Mouse (Mus musculus): ENCODE measurements at regions not wholly inside any gene's neighbourhood (a gene's known extent, or its start where the extent isn't known, plus 50 kb on each side); places are given as distances from the start of the nearest gene placed in this dataset.

DNA sequence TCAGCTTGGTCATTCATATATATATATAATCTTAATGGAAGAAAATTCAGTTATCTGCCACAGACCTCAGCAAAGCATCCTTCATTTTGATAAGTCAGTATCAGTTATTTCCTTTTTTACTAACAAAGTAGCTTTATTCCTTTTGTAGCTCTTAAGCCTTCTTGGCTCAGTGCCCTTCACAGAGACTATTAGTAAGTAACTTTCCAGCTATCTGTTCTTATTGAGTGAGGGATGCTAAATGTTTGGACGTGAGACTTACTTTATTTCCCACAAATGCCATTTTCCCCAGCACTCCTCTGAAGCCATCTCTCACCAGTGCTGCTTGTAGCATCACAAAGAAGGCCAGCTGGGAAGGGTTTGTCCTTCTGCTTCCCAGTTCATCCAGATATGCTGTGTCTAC, 209.8 kb downstream of the Dact1 start:
- TF ChIP-seq CTCF (IDR thresholded peaks at IDR 0.05; ENCODE audit: extremely low read depth, insufficient read length, insufficient replicate concordance, low read depth, low read length) (no peak), POLR2A (IDR thresholded peaks at IDR 0.05; ENCODE audit: low read depth, low read length) (no peak)

Data from small intestine, adult 2 months (tissue).